Mouse (Mus musculus) megakaryocyte, embryonic 14.5 days (primary cell): ENCODE results near the gene Fads2. TPM values are rescaled to one million over a fixed set of nuclear protein-coding genes. Genes with fewer than 3 reads are reported as not detected.

Experiments used
- H3K27me3 ChIP-seq: replicated peaks from 2 replicates; pipeline ENCODE3; 2012; ENCODE audit warnings: inconsistent platforms
- H3K36me3 ChIP-seq: replicated peaks from 2 replicates; pipeline ENCODE3; 2012; ENCODE audit warnings: low read length, inconsistent platforms, mixed read lengths
- H3K4me1 ChIP-seq: 2 replicates; pipeline ENCODE4 v1.6.1; 2012; ENCODE audit warnings: inconsistent platforms
- H3K4me3 ChIP-seq: replicated peaks from 2 replicates; pipeline ENCODE3; 2012; ENCODE audit warnings: moderate library complexity, mild to moderate bottlenecking, inconsistent platforms
- H3K9me3 ChIP-seq: 2 replicates; pipeline ENCODE4 v1.6.1; 2012; ENCODE audit warnings: inconsistent platforms
- FLI1 ChIP-seq: IDR thresholded peaks from 2 replicates; pipeline ENCODE4 v1.6.1; 2012; ENCODE audit warnings: low read length, inconsistent platforms, mixed read lengths
- GATA1 ChIP-seq: IDR thresholded peaks from 3 replicates; pipeline ENCODE4 v1.6.1; 2012; ENCODE audit warnings: mixed read lengths, low read length, inconsistent platforms, borderline replicate concordance
- polyA plus RNA-seq: library from polyadenylated mRNA; stranded (reverse); fragments of >175 nt; gene quantifications from 2 replicates; pipeline ENCODE4 v1.2.3, GENCODE M21; 2012; ENCODE audit warnings: low replicate concordance; ENCODE audit not compliant: insufficient read depth

The Fads2 gene
- polyA plus RNA-seq, 1 experiment: 271 TPM

GRCm38 (mm10) chr19:10123892-10124634 lies 22.5 kb upstream of the Fads2 start:
- Histone ChIP-seq H3K36me3 (no peaks in the 10 kb centered on the region), H3K9me3 (peaks cover 4% of the 10 kb centered on the region; the same call in 1 of the 2 replicates), H3K4me3 (no peak overlapping the region), H3K4me1 (peaks cover 12% of the 10 kb centered on the region), H3K27me3 (peaks cover 25% of the 10 kb centered on the region)
- no peak for TF ChIP-seq FLI1
- TF ChIP-seq GATA1: no peak

DNA sequence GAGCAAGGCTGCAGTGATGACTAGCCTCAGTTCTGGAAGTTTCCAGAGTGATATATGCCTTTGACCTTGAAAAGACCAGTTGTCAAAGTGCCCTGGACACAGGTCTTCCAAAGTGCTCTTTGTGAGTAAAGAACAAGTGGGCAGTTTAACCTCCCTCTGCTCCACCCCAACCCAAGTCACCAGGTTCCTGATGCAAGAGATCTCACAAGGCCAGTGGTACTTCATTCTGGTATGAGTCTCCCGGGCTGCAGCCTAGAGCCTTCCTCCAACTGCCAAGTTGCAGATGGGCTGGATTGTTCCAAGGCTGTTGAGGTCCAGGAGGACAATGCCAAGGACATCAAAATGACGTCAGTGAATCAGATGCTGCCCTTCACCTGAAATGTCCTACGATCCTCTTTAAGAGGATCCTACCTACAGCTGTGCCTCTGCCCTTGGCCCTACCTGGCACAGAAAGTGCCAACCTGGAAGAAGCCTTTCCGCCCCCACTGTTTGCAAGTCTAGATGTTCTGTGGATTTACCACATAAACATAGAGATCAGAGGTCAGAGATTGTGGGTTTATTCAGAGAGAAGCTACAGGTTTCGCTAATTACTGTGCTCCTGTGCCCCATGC lies 20.6 kb upstream of the Fads2 start:
- H3K27me3 ChIP-seq: peaks cover 22% of the 10 kb centered on the region
- no peak for TF ChIP-seq GATA1
- peaks cover 4% of the 10 kb centered on the region; the same call in 1 of the 2 replicates for H3K9me3 ChIP-seq
- peaks cover 15% of the 10 kb centered on the region for H3K4me1 ChIP-seq
- H3K36me3 ChIP-seq: no peaks in the 10 kb centered on the region
- H3K4me3 ChIP-seq: no peak overlapping the region

GRCm38 (mm10) chr19:10116641-10117040 lies 15.1 kb upstream of the Fads2 start:
- no peaks in the 10 kb centered on the region for H3K36me3 ChIP-seq
- no peak overlapping the region for H3K4me3 ChIP-seq
- TF ChIP-seq FLI1: no peak
- TF ChIP-seq GATA1: no peak
- no peaks in the 10 kb centered on the region for H3K9me3 ChIP-seq
- 0 out of 2 replicates have a peak, but pooled peaks cover 3% of the 10 kb centered on the region for H3K4me1 ChIP-seq
- peaks cover 24% of the 10 kb centered on the region for H3K27me3 ChIP-seq

- Histone ChIP-seq H3K9me3 (no peaks in the 10 kb centered on the region), H3K27me3 (peaks cover 23% of the 10 kb centered on the region), H3K4me3 (no peak overlapping the region), H3K36me3 (no peaks in the 10 kb centered on the region), H3K4me1 (0 out of 2 replicates have a peak, but pooled peaks cover 3% of the 10 kb centered on the region)
- TF ChIP-seq GATA1 (no peak), FLI1 (no peak)
Measured at GRCm38 (mm10) chr19:10115373-10116158, 14.0 kb upstream of the Fads2 start.

GRCm38 (mm10) chr19:10112956-10113355 lies 11.4 kb upstream of the Fads2 start:
- Histone ChIP-seq H3K4me1 (peaks cover 10% of the 10 kb centered on the region), H3K27me3 (peaks cover 21% of the 10 kb centered on the region), H3K36me3 (no peaks in the 10 kb centered on the region), H3K9me3 (no peaks in the 10 kb centered on the region), H3K4me3 (no peak overlapping the region)
- no peak for TF ChIP-seq GATA1
- no peak for TF ChIP-seq FLI1

DNA sequence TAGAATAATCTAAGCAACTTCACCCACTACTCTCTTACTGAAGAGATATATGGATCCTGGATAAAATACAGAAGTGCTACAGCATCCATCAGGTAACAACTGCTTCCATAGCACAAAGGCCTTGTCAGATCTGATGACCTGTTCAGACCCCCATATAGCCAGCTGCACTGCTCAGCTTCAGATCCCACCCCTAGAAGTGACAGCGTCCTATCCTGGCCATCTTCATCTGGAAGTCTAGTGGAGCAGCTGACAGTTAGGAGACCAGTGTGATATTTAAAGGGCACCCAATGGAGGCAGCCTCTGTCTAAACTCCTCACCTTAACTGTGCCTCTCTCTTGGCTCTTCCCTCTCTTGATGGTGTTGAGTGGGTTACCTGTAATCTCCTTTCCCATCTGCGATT lies 7.1 kb upstream of the Fads2 start:
- no peak for TF ChIP-seq FLI1
- no peak for TF ChIP-seq GATA1

GRCm38 (mm10) chr19:10108129-10108528 lies 6.6 kb upstream of the Fads2 start:
- Histone ChIP-seq H3K27me3 (no peaks in the 10 kb centered on the region), H3K9me3 (no peaks in the 10 kb centered on the region), H3K4me3 (no peak overlapping the region), H3K36me3 (peaks cover 6% of the 10 kb centered on the region), H3K4me1 (peaks cover 36% of the 10 kb centered on the region)
- TF ChIP-seq FLI1: no peak

More for the DNA sequence above, 7.1 kb upstream of the Fads2 start:
- no peak overlapping the region for H3K4me3 ChIP-seq
- H3K9me3 ChIP-seq: no peaks in the 10 kb centered on the region
- peaks cover 31% of the 10 kb centered on the region for H3K4me1 ChIP-seq
- H3K27me3 ChIP-seq: no peaks in the 10 kb centered on the region
- peaks cover 1% of the 10 kb centered on the region for H3K36me3 ChIP-seq

- Histone ChIP-seq H3K4me1 (peaks cover 46% of the 10 kb centered on the region), H3K27me3 (no peaks in the 10 kb centered on the region), H3K36me3 (peaks cover 6% of the 10 kb centered on the region), H3K4me3 (no peak overlapping the region), H3K9me3 (no peaks in the 10 kb centered on the region)
- no peak for TF ChIP-seq GATA1
- no peak for TF ChIP-seq FLI1
Measured at GRCm38 (mm10) chr19:10107051-10107611, 5.6 kb upstream of the Fads2 start.

- Histone ChIP-seq H3K4me3 (no peak overlapping the region), H3K36me3 (peaks cover 6% of the 10 kb centered on the region), H3K9me3 (no peaks in the 10 kb centered on the region), H3K27me3 (no peaks in the 10 kb centered on the region), H3K4me1 (peaks cover 49% of the 10 kb centered on the region)
- TF ChIP-seq FLI1: no peak
- no peak for TF ChIP-seq GATA1
Measured at GRCm38 (mm10) chr19:10106634-10107033, 5.1 kb upstream of the Fads2 start.

- no peak overlapping the region for H3K4me3 ChIP-seq
- peaks cover 6% of the 10 kb centered on the region for H3K36me3 ChIP-seq
- no peaks in the 10 kb centered on the region for H3K27me3 ChIP-seq
- peaks cover 58% of the 10 kb centered on the region for H3K4me1 ChIP-seq
- H3K9me3 ChIP-seq: no peaks in the 10 kb centered on the region
- TF ChIP-seq FLI1 (no peak), GATA1 (no peak)
Measured at GRCm38 (mm10) chr19:10105034-10105493, 3.5 kb upstream of the Fads2 start.
